Mouse (Mus musculus) liver, embryonic 14.5 days (tissue): Measurements from ENCODE around the gene Rapgef6. TPM values are rescaled to one million over a fixed set of nuclear protein-coding genes. Genes with fewer than 3 reads are reported as not detected.

Experiments
- ATAC-seq: fragments of 200-750 bp; cut with Nextera tagmentation; 2 replicates; pipeline ENCODE4 v1.8.0; 2017; ENCODE audit warnings: moderate number of reproducible peaks, mild to moderate bottlenecking, moderate library complexity; ENCODE audit not compliant: insufficient read depth
- DNase-seq, 3 experiments: peaks; one replicate each; pipeline ENCODE4 v3.0.0-alpha.2; 2012 to 2013; ENCODE audit warnings: low read depth in 3 of 3, low spot score in 3 of 3
- H3K27ac ChIP-seq: fragments of 300-500 bp; sonication (generic); 2 replicates; pipeline ENCODE4 v1.5.1; 2014; ENCODE audit warnings: moderate library complexity, mild to moderate bottlenecking, control low read depth, inconsistent platforms
- H3K27me3 ChIP-seq: fragments of 300-500 bp; sonication (generic); 2 replicates; pipeline ENCODE4 v1.6.1; 2014; ENCODE audit warnings: mild to moderate bottlenecking, low read length, moderate library complexity; ENCODE audit not compliant: control insufficient read depth, insufficient read depth
- H3K36me3 ChIP-seq: fragments of 300-500 bp; sonication (generic); replicated peaks from 2 replicates; pipeline ENCODE4 v1.6.1; 2014; ENCODE audit warnings: low read depth; ENCODE audit not compliant: control insufficient read depth, insufficient read depth
- H3K4me1 ChIP-seq, 2 experiments: fragments of 200-500 bp in 1 of 2; fragments of 300-500 bp in 1 of 2; sonication (generic) in 1 of 2; replicated peaks; 2 replicates each; pipeline ENCODE4 v1.6.1; 2012 to 2014; ENCODE audit warnings: antibody characterized with exemption in 1 of 2, inconsistent platforms in 1 of 2, low read length in 1 of 2; ENCODE audit not compliant: control insufficient read depth in 2 of 2, insufficient read depth in 2 of 2
- H3K4me2 ChIP-seq: fragments of 300-500 bp; sonication (generic); 2 replicates; pipeline ENCODE4 v1.6.1; 2014; ENCODE audit warnings: low read depth, mild to moderate bottlenecking, control low read depth, moderate library complexity
- H3K4me3 ChIP-seq, 2 experiments: fragments of 200-500 bp in 1 of 2; fragments of 300-500 bp in 1 of 2; sonication (generic) in 1 of 2; 2 replicates each; pipeline ENCODE4 v1.5.1; 2012 to 2014; ENCODE audit warnings: low read depth in 2 of 2, low read length in 2 of 2, mild to moderate bottlenecking in 2 of 2, control low read depth in 1 of 2, inconsistent platforms in 1 of 2, moderate library complexity in 1 of 2; ENCODE audit not compliant: insufficient read depth in 1 of 2
- H3K9ac ChIP-seq: fragments of 300-500 bp; sonication (generic); replicated peaks from 2 replicates; pipeline ENCODE4 v1.6.1; 2014; ENCODE audit warnings: mild to moderate bottlenecking, control low read depth, moderate library complexity
- H3K9me3 ChIP-seq: fragments of 300-500 bp; sonication (generic); 2 replicates; pipeline ENCODE4 v1.6.1; 2016; ENCODE audit warnings: low read length, mixed read lengths; ENCODE audit not compliant: control insufficient read depth
- CTCF ChIP-seq: IDR thresholded peaks from 2 replicates; pipeline ENCODE4 v1.5.1; 2016; ENCODE audit warnings: antibody characterized with exemption, low read depth, control low read depth
- EP300 ChIP-seq: IDR thresholded peaks from 2 replicates; pipeline ENCODE4 v1.6.1; 2016; ENCODE audit warnings: antibody characterized with exemption, low read depth
- WGBS: fragments of 180-500 bp; shearing (Covaris S2); extraction: QIAGEN DNeasy Blood & Tissue Kit; methylation state at CpG from one replicate; pipeline ENCODE4 v1.1.7; 2014; ENCODE audit not compliant: insufficient replicate concordance; 5-methylcytosine and 5-hydroxymethylcytosine counted together
- polyA plus RNA-seq, 2 experiments: library from polyadenylated mRNA; depleted of rRNA in 1 of 2; stranded (reverse) in 1 of 2; unstranded in 1 of 2; fragments of >200 nt; fragmentation: Nextera tagmentation in 1 of 2; extraction: Ambion mirVana in 1 of 2; gene quantifications; 2 replicates each; pipeline versions ENCODE4 v1.2.1 to v1.2.3; 2012 to 2014

The Rapgef6 gene
- polyA plus RNA-seq, 2 experiments: 6.9 to 15.7 TPM

- TF ChIP-seq CTCF (no peak), EP300 (no peak)
- Histone ChIP-seq H3K9me3 (no peaks in the 10 kb centered on the region), H3K4me3 (no peak overlapping the region), H3K9ac (no peak overlapping the region), H3K36me3 (peaks cover 19% of the 10 kb centered on the region), H3K27me3 (no peaks in the 10 kb centered on the region), H3K4me2 (no peak overlapping the region), H3K27ac (no peak overlapping the region), H3K4me1 (no peaks in the 10 kb centered on the region)
- ATAC-seq (no peak), DNase-seq (no peak)
- 78% methylated on average over 5 of the region's 5 CpGs for WGBS
Measured at GRCm38 (mm10) chr11:54499838-54500237, 22.8 kb upstream of the Rapgef6 start.

- WGBS: 72% methylated on average over 4 of the region's 4 CpGs
- Histone ChIP-seq H3K4me3 (no peak overlapping the region), H3K27me3 (no peaks in the 10 kb centered on the region), H3K27ac (no peak overlapping the region), H3K4me2 (no peak overlapping the region), H3K9me3 (no peaks in the 10 kb centered on the region), H3K9ac (no peak overlapping the region), H3K4me1 (no peaks in the 10 kb centered on the region), H3K36me3 (peaks cover 24% of the 10 kb centered on the region)
- no peak for ATAC-seq
- DNase-seq: no peak
- TF ChIP-seq EP300 (no peak), CTCF (no peak)
Measured at GRCm38 (mm10) chr11:54502546-54503245, 20.0 kb upstream of the Rapgef6 start.

GRCm38 (mm10) chr11:54513584-54513983, 9.1 kb upstream of the Rapgef6 start:
- TF ChIP-seq EP300: no peak
- no peak for TF ChIP-seq CTCF
- H3K4me3 ChIP-seq: no peak overlapping the region
- no peak overlapping the region for H3K27ac ChIP-seq
- H3K4me1 ChIP-seq: no peaks in the 10 kb centered on the region
- no peak for DNase-seq
- H3K36me3 ChIP-seq: peaks cover 4% of the 10 kb centered on the region
- no peak for ATAC-seq
- H3K4me2 ChIP-seq: no peak overlapping the region
- H3K9me3 ChIP-seq: no peaks in the 10 kb centered on the region
- no peak overlapping the region for H3K9ac ChIP-seq
- H3K27me3 ChIP-seq: no peaks in the 10 kb centered on the region

GRCm38 (mm10) chr11:54521927-54522528, 619 bp upstream of the Rapgef6 start:
- peaks cover 11 to 15% of the 10 kb centered on the region in 2 experiments for H3K4me1 ChIP-seq
- 2% methylated on average over 18 of the region's 18 CpGs for WGBS
- DNase-seq: no peak

GRCm38 (mm10) chr11:54523431-54524001, 869 bp downstream of the Rapgef6 start:
- peak overlapping the region; percentile 99 for H3K9ac ChIP-seq
- peak overlapping the region; percentile 95 for H3K27ac ChIP-seq
- WGBS: 9% methylated on average over 10 of the region's 10 CpGs
- no peaks in the 10 kb centered on the region for H3K36me3 ChIP-seq
- no peak for DNase-seq
- peaks cover 14 to 18% of the 10 kb centered on the region in 2 experiments for H3K4me1 ChIP-seq
- TF ChIP-seq CTCF (no peak), EP300 (no peak)
- H3K9me3 ChIP-seq: no peaks in the 10 kb centered on the region
- no peak for ATAC-seq
- peak overlapping the region; percentile 94 to 97 for H3K4me3 ChIP-seq
- H3K4me2 ChIP-seq: peak overlapping the region; percentile 84
- H3K27me3 ChIP-seq: no peaks in the 10 kb centered on the region

More at GRCm38 (mm10) chr11:54521927-54522528, 619 bp upstream of the Rapgef6 start:
- H3K27me3 ChIP-seq: no peaks in the 10 kb centered on the region
- no peaks in the 10 kb centered on the region for H3K9me3 ChIP-seq
- peak overlapping the region; percentile 78 to 94 for H3K4me3 ChIP-seq
- no peak; the same call in 1 of the 2 replicates for TF ChIP-seq EP300
- no peak for TF ChIP-seq CTCF
- H3K36me3 ChIP-seq: no peaks in the 10 kb centered on the region
- H3K27ac ChIP-seq: peak overlapping the region; percentile 92
- no peak for ATAC-seq
- peak overlapping the region; percentile 93 for H3K4me2 ChIP-seq
- H3K9ac ChIP-seq: peak overlapping the region; percentile 82
